Mouse (Mus musculus) right cerebral cortex, postnatal 10 days (tissue): ENCODE data around the gene Tespa1.
"Not testable (repeated sequence)": the region's sequence is repeated elsewhere in the genome, so short reads cannot be mapped to it uniquely, and the experiment has no call there.

ENCODE experiments used
- DNase-seq, 2 experiments: peaks; one replicate each; pipeline ENCODE4 v3.0.0; 2021; ENCODE audit warnings: low spot score in 2 of 2

Gene Tespa1

DNA sequence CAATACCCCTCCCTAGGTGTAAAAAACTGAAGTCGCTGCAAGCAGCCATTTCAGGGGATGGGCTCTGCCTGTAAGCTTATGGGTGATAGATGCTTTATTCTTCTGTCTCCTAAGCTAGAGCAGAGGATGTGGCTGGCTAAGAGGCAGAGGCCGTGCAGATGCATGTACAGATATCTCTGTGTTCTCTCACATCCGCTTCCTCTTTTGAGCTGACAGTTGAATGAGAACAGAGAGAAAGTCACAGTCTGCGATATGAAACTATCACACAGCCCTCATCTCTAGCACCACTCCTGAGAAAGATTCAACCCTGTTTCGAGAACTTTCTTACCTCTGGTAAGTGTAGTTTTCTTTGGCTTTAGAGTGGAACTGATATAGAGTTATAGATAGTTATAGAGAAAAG, at the start of gene Tespa1:
Gene Tespa1 (plus strand): TSS at position 234 of the 400 bp plus-strand sequence.
- DNase-seq, result no peak

GRCm38 (mm10) chr10:130275759-130276158, 46.9 kb upstream of the Tespa1 start:
- DNase-seq, result no peak

- no peak for DNase-seq
These were observed 46.2 kb upstream of the Tespa1 start for GRCm38 (mm10) chr10:130276496-130276895.

- peak in 1 of 2 experiments; percentile 25 for DNase-seq
These were observed 42.6 kb upstream of the Tespa1 start, which contains the start of gene Neurod4 for GRCm38 (mm10) chr10:130280066-130280465. TSS of gene Neurod4 (minus strand) at chr10:130280240.

GRCm38 (mm10) chr10:130281982-130282449, 40.7 kb upstream of the Tespa1 start:
- no peak for DNase-seq

DNA sequence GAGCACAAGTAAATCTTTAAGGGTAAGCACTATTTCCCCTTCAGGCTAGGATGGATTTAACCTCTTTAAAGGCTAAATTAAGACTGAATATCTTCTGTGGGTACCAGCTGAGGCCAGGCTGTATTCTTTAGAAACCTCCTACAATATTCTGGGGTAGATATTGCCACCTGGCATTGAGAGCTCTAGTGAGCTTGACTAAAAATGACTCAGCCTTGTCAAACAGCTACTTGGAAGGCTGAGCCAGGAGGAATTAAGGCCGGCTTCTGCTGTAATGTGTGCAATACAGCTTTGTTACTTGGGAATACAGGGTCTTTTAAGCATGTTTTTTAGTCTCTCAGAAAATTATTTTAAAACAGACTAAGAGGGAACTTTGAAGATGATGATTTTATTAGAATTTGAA, 35.5 kb upstream of the Tespa1 start:
- peak in 1 of 2 experiments; percentile 30 for DNase-seq

DNA sequence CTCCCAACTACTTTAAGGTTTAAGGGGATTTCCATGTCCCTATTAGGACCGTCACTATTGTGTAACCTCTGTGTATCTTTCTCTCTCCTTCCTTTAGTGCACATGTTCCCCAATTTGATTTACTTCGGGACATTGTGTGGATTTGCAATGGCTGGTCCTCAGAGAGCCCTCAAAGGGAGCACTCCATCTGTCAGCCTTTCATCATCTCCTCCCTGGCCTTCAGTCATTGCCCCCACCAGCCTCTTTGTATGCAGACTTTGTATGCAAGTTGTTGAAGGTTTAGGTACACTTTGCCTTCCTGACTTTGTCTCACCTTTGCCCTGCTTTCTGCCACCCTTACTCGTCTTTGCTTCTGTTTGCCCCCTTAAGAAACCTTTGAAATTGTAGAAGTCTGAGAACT, 34.7 kb upstream of the Tespa1 start:
- DNase-seq, result no peak

DNA sequence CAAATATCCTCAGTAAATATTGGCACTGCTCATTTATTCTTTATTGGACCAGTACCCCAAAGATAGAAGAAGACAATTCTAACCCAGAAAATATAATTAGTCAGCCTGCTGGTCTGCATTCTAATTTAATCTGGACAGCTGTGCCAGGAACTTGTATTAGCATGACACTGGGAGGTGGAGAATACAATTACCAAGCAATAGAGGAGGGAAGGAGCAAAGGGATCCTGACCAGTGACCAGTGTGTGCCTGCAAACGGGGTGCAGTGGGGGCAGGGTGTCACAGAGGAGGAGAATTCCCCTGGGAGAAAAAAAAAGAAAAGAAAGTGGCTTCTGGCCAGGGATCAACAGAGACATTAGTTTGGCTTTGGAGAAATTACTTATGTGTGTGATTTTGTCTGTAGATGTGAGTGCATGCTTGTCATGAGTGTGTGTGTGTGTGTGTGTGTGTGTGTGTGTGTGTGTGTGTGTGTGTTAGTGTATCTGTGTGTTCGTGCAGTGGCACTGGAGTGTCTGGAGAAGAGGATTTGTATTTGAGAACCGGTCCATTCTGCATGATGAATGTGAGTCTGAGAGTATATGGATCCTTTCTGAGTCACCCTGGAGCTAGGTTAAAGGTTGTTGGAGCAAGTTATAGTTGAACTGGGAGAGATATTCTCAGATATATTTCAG, 28.8 kb upstream of the Tespa1 start:
- DNase-seq, result no peak

DNA sequence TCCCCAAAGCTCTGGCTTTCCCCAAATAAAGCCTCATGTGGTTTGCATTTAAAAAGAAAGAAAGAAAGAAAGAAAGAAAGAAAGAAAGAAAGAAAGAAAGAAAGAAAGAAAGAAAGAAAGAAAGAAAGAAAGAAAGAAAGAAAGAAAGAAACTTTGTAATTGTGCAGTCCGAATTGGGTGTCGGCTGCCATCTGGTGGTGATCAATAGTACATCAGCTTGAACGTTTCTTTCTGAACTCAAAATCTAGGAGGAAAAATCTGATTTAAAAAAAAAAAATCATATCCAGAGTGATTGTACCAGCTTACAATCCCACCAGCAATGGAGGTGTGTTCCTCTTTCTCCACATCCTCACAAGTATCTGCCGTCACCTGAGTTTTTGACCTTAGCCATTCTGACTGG, 23.9 kb upstream of the Tespa1 start:
- peak; percentile 29 to 49 for DNase-seq

- DNase-seq, result not testable (repeated sequence)
These were observed 18.5 kb upstream of the Tespa1 start for GRCm38 (mm10) chr10:130304138-130304537.

GRCm38 (mm10) chr10:130311534-130312227, 11.0 kb upstream of the Tespa1 start:
- no peak for DNase-seq

GRCm38 (mm10) chr10:130313531-130313930, 9.1 kb upstream of the Tespa1 start:
- no peak for DNase-seq

DNA sequence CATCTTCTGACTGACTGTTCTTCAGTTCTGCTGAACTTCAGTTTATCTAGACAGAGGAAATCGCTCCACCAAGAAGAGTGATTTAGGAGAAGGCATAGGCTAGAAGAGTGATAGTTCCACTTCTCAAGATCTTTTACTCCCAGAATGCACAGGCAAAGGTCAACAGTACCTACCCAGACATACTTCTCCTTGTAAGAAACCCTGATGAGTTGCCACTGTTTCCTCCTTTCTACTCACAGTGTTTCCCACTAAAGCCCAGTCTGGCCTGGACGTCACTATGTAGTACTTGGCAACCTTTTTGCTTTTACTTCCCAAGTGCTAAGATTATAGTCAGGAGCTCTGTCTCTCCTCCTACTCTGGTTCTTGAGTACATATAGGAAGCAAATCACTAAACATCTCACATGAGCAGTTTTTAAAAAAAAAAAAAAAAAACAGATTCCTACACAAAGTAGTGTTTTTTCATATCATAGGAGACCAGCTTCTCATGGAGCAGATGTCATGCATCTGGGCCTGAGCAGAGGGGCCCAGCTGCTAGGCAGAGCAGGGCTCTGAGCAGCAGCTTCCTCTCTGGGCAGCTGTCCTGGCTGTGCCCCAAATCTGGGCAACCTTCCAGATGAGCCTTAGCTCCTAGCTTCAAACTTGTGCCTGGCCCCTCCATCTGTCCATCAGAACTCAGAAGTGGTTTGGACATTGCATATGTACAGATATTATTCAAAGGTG, 8.4 kb upstream of the Tespa1 start:
- peak; percentile 23 to 37 for DNase-seq

DNA sequence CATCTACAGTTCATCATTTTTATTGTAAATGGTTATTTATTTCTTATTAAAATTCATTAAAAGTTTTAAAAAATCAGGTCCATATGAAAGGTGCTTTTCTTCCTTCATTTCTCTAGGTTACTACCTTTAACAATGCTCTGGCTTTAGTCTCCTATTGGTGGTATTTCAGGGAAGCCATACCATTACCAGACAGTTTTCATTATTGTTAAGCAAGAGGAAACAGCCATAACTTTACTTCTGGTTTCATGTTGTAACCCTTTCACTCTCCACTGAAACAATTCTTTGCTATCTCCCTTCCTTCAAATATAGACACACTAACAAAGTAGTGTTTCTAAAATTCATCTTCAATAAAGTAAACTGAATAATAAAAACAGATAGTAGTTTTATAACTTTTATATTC, 6.8 kb upstream of the Tespa1 start:
- DNase-seq, result no peak

DNA sequence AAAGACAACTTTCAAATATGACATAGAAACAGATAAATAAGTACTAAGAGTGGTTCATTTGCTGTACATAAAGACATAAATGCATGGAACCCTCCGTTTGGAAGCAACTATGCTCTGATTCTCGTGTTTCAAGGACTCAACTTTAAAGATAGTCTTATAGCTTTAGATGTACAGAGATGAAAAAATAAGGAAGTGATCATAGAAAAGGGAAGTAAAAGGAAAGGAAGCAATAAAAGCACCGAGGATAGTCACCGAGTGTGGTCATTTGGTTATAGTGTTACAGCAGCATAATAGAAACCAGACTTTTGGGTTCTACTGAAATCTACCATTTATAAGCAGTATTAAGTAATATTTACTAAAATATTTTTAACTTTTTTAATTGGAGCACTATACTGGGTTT, 4.0 kb upstream of the Tespa1 start:
- no peak for DNase-seq

GRCm38 (mm10) chr10:130320715-130321114, 2.0 kb upstream of the Tespa1 start:
- DNase-seq, result no peak

- DNase-seq, result no peak
These were observed 608 bp upstream of the Tespa1 start for GRCm38 (mm10) chr10:130322062-130322461.

GRCm38 (mm10) chr10:130324243-130324642, 1.6 kb downstream of the Tespa1 start:
- no peak for DNase-seq

DNA sequence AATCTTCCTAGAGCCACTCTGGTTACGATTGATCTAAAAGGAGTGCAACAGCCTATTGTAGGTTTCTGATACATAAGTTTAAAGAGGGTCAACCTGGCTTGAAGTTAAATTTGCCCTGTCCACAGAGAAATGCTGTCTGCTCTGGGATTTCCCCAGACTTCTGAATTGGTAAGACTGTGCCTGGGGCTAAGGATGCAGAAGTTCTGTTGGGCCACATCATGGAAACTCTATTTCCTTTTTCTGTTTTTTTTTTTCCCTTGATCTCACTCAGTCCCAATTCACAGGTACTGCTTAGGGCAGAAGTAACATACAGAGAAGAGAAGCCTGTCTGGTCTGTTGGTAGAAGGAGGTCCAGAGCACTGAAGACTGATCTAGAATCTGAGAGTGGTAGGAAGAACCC, 8.0 kb downstream of the Tespa1 start:
- no peak for DNase-seq

- no peak for DNase-seq
These were observed 13.7 kb downstream of the Tespa1 start for GRCm38 (mm10) chr10:130336385-130336784.

- DNase-seq, result no peak
These were observed 14.9 kb downstream of the Tespa1 start for GRCm38 (mm10) chr10:130337581-130337980.

DNA sequence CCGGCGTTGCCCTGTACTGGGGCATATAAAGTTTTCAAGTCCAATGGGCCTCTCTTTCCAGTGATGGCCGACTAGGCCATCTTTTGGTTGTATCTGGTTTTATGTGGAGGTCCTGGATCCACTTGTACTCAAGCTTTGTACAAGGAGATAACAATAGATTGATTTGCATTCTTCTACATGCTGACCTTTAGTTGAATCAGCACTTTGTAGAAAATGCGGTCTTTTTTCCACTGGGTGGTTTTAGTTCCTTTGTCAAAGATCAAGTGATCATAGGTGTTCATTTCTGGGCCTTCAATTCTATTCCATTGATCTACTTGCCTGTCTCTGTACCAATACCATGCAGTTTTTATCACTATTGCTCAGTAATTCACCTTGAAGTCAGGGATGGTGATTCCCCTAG, 17.4 kb downstream of the Tespa1 start:
- DNase-seq, result not testable (repeated sequence)

GRCm38 (mm10) chr10:130344056-130344455, 21.4 kb downstream of the Tespa1 start:
- DNase-seq, result no peak
